Mouse (Mus musculus) retina, embryonic 14.5 days (tissue): ENCODE data around the gene 9930111J21Rik1.
"Not testable (repeated sequence)": the region's sequence is repeated elsewhere in the genome, so short reads cannot be mapped to it uniquely, and the experiment has no call there.

Source experiments
- DNase-seq: peaks from one replicate; pipeline ENCODE4 v3.0.0-alpha.2; 2015; ENCODE audit warnings: low spot score

9930111J21Rik1 gene

DNA sequence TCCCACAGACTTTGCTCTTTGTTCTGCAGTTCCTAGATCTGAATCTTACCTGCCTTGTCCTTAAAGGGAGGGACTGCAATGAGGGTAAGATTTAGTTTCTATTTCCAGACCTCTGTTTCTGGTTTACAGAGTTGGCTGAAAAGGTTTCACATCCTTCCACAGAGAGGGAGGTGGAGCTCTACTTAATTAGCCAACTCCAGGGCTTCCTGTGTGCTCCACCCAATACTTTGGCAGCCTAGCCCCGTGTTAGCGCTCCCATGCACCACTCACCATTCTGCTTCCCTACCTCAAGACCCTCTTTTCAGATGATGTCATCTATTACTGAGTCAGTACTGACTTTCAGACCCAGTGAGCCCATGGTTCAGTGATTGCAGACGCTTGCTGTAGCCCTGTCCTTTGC is at the start of gene 9930111J21Rik1:
9930111J21Rik1 (minus strand) TSS at position 148 of the 400 bp plus-strand sequence.
- DNase-seq = not testable (repeated sequence)

DNA sequence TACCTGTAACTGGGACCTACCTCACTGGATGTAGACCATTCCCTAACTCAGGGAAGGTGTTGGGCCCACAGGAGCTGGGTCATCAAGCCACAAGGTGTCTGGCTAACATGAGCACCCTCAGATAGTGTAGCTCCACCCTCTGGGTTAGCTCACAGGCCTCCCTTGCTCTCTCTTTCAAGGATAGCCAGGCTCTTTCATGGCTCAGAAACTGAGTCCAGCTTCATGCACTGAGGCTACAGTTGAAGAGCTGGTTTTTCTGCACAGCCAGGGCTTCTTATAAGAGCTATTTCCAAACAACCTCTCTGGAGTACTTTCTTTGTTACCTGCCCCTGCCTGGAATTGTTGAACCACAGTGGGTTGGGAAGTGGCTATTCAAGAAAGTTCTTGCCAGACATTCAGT is 32.9 kb upstream of the 9930111J21Rik1 start:
- DNase-seq = not testable (repeated sequence)

DNA sequence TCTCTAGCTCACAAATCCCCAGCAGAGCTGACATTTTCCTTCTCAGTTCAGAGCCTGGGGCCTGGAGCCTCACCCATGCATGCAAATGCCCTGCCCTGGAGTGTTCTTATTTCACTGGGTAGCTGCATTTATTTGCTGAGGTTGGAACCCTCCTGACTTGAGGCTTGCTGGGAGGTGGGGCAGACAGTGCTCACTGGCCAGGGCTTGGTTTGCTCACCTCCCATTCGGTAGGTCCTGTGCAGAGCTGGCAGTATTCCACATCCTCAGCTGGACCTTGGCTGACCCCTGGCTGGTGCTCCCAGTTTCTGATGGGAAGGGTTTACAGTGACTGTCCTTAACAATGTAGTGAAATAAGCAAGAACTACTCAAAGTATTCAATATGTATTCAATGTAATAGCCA is 27.6 kb upstream of the 9930111J21Rik1 start:
- not testable (repeated sequence) for DNase-seq

DNA sequence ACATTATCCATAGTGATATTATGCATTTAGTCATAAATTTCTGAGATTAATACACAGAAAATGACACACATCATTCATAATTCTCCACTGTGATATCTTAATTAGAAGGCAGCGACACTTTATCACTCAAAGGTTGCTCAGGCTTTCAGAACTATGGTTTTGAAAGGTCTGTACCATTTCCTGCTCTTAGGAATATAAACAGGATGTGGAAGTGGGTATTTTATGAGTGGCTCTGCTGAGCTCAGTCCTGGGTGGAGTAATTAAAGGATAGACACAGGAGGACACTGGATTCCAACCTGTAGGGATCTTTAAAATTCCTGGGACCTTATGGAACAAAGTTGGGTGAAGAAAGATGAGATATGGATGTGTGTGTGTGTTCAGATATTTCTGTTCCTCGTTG is 27.1 kb upstream of the 9930111J21Rik1 start:
- DNase-seq = not testable (repeated sequence)

GRCm38 (mm10) chr11:49000411-49000810 is 21.2 kb upstream of the 9930111J21Rik1 start:
- not testable (repeated sequence) for DNase-seq

DNA sequence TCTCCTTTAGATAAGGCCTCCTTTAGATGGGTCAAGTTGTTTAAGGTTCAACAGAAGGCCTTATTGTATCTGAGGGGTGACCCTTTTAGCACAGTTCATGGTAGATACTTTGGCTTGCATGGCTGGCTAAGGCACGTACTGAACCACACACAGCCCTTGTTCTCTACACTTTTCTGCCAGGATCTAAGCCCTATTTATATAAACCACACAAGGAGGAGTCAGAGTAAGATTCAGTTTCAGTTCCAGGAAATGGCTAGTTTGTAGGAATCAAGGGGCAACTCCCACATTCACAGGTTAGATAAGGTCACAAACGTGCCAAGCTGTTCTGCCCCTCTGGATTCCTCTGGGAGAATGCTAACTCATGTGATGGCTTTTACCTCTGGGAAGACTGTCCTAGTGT is 14.8 kb upstream of the 9930111J21Rik1 start, which contains the start of gene Tgtp1:
Tgtp1 (minus strand) TSS at position 155 of the 400 bp plus-strand sequence.
- not testable (repeated sequence) for DNase-seq

DNA sequence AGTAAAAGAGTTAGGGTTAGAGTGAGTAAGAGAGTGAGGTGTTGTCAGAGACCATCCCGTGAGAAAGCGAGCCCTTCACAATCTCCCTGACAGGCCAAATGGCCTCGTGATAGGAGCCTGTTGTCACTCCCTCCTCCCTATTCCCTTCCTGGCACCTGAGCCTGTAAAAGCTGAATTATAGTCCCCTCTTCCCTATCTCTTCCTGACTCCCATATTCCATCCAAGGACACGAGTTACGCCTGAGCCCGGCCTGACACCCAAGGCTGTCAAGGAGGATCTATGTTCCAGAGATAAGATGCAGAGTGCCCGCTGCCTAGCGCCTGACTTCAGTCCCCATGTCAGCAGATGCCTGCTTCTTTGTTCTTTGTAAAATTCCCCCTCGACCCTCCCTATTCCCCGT is 14.1 kb upstream of the 9930111J21Rik1 start:
- DNase-seq = not testable (repeated sequence)

GRCm38 (mm10) chr11:48991740-48992520 is 12.7 kb upstream of the 9930111J21Rik1 start, which contains the start of gene Gm12185:
Gene Gm12185, minus strand, starts transcription at chr11:48992226.
- not testable (repeated sequence) for DNase-seq

DNA sequence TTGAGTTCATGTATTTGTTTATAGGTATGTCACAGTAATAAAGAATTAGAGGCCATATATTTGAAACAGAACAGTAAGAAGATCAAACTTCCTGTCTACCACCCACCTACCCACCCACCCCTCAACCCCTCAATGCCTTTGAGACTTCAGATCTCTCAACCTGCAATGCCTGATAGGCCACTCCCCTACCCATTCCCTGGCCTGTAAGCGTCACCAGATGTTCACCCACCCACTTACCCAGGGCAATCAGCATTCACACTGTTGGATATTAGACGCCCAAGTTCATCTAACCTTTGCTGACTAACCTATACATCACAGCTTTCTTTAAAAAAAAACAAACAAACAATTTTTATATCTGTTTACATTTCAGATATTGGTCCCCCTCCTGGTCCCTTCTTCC is 10.8 kb upstream of the 9930111J21Rik1 start:
- not testable (repeated sequence) for DNase-seq

DNA sequence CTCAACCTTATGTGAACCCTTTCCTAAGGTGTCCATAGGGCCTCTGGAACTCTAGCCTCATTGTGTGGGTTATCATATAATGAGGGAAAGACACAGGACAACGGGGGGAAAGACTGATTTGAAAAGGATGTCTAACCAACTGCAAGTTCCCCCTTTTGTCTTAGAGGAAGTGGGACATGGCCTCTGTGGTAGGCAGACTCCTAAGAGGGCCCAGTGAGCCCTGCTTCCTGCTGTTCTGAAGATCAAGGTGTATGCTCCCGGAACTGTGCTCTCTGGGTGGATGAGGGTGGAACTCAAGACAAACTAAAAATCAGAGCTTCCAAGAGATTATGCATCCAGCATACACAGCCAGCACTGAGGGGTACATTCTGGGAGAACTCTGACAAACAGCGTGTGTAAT is 9.0 kb upstream of the 9930111J21Rik1 start:
- DNase-seq = not testable (repeated sequence)

GRCm38 (mm10) chr11:48982848-48983247 is 3.6 kb upstream of the 9930111J21Rik1 start:
- not testable (repeated sequence) for DNase-seq

- DNase-seq = not testable (repeated sequence)
These were observed 854 bp upstream of the 9930111J21Rik1 start for GRCm38 (mm10) chr11:48980052-48980451.

DNA sequence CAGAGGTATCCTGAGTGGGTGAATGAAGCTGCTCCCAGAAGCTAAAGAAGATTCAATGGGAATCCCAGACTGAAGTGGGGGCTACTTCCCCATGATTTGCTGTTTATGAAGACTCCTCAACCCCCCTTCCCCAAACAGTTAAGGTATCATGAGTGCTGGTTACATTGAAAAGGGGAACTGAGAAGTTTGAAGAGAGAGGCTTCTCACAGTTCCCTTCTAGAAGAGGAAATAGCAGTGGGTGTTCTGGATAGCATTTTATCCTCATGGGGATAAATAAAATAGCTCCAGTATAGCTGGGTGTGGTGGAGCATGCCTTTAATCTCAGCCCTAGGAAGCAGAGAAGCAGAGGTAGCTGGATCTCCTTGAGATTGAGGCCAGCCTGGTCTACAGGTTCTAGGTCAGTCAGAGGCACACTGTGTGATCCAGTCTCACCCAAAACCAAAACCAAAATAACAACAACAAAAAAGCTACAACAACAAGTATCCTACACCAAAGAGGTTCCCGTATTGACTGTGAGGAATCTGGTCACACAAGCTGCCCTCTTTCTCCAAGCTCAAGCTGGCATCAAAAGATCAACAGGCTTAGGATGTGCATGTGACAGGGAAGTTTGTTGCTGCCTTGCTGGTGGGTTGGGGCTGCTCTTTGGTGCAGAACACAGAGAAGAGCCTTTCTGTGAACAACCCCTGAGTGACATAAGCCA is 808 bp downstream of the 9930111J21Rik1 start, which contains the start of gene Olfr56:
Olfr56 (plus strand) TSS at position 650 of the 700 bp plus-strand sequence.
- not testable (repeated sequence) for DNase-seq

- not testable (repeated sequence) for DNase-seq
These were observed 4.5 kb downstream of the 9930111J21Rik1 start for GRCm38 (mm10) chr11:48974686-48975085.

- not testable (repeated sequence) for DNase-seq
These were observed 33.1 kb downstream of the 9930111J21Rik1 start, which contains the start of gene Psme2b for GRCm38 (mm10) chr11:48946090-48946489. Gene Psme2b, minus strand, starts transcription at chr11:48946190.

- not testable (repeated sequence) for DNase-seq
These were observed 39.9 kb downstream of the 9930111J21Rik1 start for GRCm38 (mm10) chr11:48939286-48939685.

DNA sequence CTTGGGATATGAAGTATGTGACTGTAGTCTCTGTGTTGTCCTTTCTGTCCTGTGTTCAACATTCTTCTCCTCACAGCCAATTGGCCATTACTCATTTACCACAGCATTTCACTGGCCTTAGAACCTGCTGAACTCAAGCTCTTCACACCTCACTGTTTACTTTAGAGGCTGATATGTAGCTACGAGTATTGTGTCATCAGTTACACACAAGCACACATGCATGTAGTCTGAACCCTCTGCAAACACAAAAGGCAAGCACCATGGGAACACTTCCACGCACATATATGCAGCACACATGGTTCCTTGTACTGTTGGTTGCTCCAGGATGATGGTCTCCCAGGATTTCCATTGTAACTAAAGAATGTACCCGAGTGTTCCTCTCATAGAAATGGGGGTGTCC is 43.9 kb downstream of the 9930111J21Rik1 start:
- not testable (repeated sequence) for DNase-seq

DNA sequence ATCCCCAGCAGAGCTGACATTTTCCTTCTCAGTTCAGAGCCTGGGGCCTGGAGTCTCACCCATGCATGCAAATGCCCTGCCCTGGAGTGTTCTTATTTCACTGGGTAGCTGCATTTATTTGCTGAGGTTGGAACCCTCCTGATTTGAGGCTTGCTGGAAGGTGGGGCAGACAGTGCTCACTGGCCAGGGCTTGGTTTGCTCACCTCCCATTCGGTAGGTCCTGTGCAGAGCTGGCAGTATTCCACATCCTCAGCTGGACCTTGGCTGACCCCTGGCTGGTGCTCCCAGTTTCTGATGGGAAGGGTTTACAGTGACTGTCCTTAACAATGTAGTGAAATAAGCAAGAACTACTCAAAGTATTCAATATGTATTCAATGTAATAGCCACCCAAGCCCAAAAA is 45.3 kb downstream of the 9930111J21Rik1 start:
- not testable (repeated sequence) for DNase-seq

GRCm38 (mm10) chr11:48933422-48933821 is 45.8 kb downstream of the 9930111J21Rik1 start:
- not testable (repeated sequence) for DNase-seq

GRCm38 (mm10) chr11:48928068-48928467 is 51.1 kb downstream of the 9930111J21Rik1 start:
- DNase-seq = not testable (repeated sequence)

- DNase-seq = not testable (repeated sequence)
These were observed 52.8 kb downstream of the 9930111J21Rik1 start for GRCm38 (mm10) chr11:48926437-48926836.

DNA sequence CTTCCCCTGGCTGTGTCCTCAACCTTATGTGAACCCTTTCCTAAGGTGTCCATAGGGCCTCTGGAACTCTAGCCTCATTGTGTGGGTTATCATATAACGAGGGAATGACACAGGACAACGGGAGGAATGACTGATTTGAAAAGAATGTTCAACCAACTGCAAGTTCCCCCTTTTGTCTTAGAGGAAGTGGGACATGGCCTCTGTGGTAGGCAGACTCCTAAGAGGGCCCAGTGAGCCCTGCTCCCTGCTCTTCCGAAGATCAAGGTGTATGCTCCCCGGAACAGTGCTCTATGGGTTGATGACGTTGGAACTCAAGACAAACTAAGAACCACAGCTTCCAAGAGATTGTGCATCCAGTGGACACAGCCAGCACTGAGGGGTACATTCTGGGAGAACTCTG is 55.4 kb downstream of the 9930111J21Rik1 start:
- DNase-seq = not testable (repeated sequence)
